Mouse (Mus musculus) lung, postnatal 10 days (tissue): ENCODE data around the gene Fos.

Experiments used
- DNase-seq: peaks from one replicate; pipeline ENCODE4 v3.0.0; 2021

The Fos gene

GRCm38 (mm10) chr12:85473481-85474297 lies at the start of gene Fos:
Gene Fos (plus strand): TSS chr12:85473890.
- peak; percentile 92 for DNase-seq

- DNase-seq, result no peak
Observed at GRCm38 (mm10) chr12:85425721-85426120, 48.0 kb upstream of the Fos start.

- peak; percentile 11 for DNase-seq
Observed at GRCm38 (mm10) chr12:85426126-85426525, 47.6 kb upstream of the Fos start.

GRCm38 (mm10) chr12:85427802-85428201 lies 45.9 kb upstream of the Fos start:
- DNase-seq, result no peak

GRCm38 (mm10) chr12:85429999-85430398 lies 43.7 kb upstream of the Fos start:
- DNase-seq, result no peak

- no peak for DNase-seq
Observed at GRCm38 (mm10) chr12:85430434-85430833, 43.3 kb upstream of the Fos start.

- no peak for DNase-seq
Observed at GRCm38 (mm10) chr12:85433850-85434249, 39.8 kb upstream of the Fos start.

- DNase-seq, result no peak
Observed at GRCm38 (mm10) chr12:85434526-85434925, 39.2 kb upstream of the Fos start.

- peak; percentile 38 for DNase-seq
Observed at GRCm38 (mm10) chr12:85436021-85436621, 37.6 kb upstream of the Fos start.

- peak; percentile 32 for DNase-seq
Observed at GRCm38 (mm10) chr12:85437172-85437876, 36.4 kb upstream of the Fos start.

GRCm38 (mm10) chr12:85443456-85443855 lies 30.2 kb upstream of the Fos start:
- no peak for DNase-seq

- peak; percentile 37 for DNase-seq
Observed at GRCm38 (mm10) chr12:85444646-85445045, 29.0 kb upstream of the Fos start.

- no peak for DNase-seq
Observed at GRCm38 (mm10) chr12:85447009-85447408, 26.7 kb upstream of the Fos start.

- no peak for DNase-seq
Observed at GRCm38 (mm10) chr12:85447490-85447889, 26.2 kb upstream of the Fos start.

GRCm38 (mm10) chr12:85449478-85449877 lies 24.2 kb upstream of the Fos start:
- no peak for DNase-seq

GRCm38 (mm10) chr12:85451693-85452491 lies 21.8 kb upstream of the Fos start:
- DNase-seq, result peak; percentile 75

- DNase-seq, result peak; percentile 99
Observed at GRCm38 (mm10) chr12:85455065-85456058, 18.3 kb upstream of the Fos start.

- DNase-seq, result no peak
Observed at GRCm38 (mm10) chr12:85456276-85456675, 17.4 kb upstream of the Fos start.

GRCm38 (mm10) chr12:85456966-85457505 lies 16.7 kb upstream of the Fos start:
- DNase-seq, result no peak

GRCm38 (mm10) chr12:85459820-85460219 lies 13.9 kb upstream of the Fos start:
- no peak for DNase-seq
